Mouse (Mus musculus) left cerebral cortex, postnatal 14 days (tissue): ENCODE data around the gene Gm9821. TPM values are rescaled to one million over a fixed set of nuclear protein-coding genes. Genes with fewer than 3 reads are reported as not detected.

ENCODE experiments used
- DNase-seq, 2 experiments: peaks; one replicate each; pipeline ENCODE4 v3.0.0; 2021 to 2022; ENCODE audit warnings: low spot score in 2 of 2, mixed read lengths in 1 of 2
- intact Hi-C: fragments of 180-260 bp; cut with DNase I; formaldehyde crosslinking; loops from one replicate; pipeline ENCODE4 v1.15.1; 2025
- total RNA-seq, 2 experiments: library from RNA; stranded (reverse); gene quantifications; 2 replicates each; pipeline ENCODE4 v1.2.3; 2021

The Gm9821 gene
- total RNA-seq, 2 experiments from 2014 or later, result not detected

GRCm38 (mm10) chr2:91962864-91963401, 17.4 kb downstream of the Gm9821 start:
- DNase-seq, result no peak
- intact Hi-C loops, result loop anchor here (2.0 kb wide), 1 partner anchor 18 kb away; the partner anchor contains the start of gene Gm9821

DNA sequence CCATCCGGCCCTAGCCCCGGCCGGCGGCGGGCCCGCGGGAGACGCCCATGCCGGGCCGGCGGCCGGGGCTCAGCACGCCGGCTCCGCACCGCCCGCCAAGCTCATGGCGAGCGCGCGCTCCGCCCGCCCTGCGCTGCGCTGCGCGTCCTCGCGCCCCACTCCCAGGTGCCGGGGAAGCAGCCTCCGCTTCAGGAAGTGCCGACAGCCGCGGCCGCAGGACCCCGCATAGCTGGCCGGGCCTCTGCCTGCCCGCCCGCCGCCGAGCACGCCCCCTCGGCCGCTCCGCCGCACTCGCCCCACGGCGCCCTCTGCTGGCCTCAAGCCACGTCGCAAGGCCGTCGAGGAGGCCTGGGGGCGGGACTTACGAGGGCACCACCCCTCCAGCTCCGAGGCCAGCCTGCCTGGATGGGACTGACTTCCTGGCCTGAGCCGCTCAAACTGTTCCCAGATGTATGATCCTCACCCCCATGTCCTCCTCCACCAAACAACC, 18.0 kb downstream of the Gm9821 start:
- DNase-seq, result peak; percentile 94
- intact Hi-C loops, result loop anchor here (2.0 kb wide), 1 partner anchor 19 kb away; the partner anchor contains the start of gene Gm9821

- intact Hi-C loops, result no loop called here
- no peak for DNase-seq
Measured at GRCm38 (mm10) chr2:91964610-91965204, 19.2 kb downstream of the Gm9821 start.

DNA sequence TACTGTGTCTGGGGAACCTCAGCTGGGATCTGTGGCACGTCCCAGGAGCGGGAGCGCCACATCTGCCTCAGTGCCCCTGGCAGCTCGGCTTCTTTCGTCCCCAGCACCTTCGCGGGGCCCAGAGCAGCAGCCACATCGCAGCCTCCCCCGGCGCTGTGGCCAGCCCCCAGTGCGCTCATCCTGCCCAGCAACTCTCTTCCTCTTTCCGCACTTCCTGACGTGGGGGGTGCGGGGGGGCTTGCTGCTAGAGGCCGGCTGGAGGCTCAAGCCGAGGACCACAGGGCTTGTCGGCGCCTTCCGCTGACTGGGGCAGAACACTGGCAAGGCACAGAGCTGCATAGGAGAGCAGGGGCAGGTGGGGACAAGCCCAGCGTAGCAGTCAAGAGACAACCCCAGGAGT, 19.9 kb downstream of the Gm9821 start:
- intact Hi-C loops, result no loop called here
- no peak for DNase-seq

DNA sequence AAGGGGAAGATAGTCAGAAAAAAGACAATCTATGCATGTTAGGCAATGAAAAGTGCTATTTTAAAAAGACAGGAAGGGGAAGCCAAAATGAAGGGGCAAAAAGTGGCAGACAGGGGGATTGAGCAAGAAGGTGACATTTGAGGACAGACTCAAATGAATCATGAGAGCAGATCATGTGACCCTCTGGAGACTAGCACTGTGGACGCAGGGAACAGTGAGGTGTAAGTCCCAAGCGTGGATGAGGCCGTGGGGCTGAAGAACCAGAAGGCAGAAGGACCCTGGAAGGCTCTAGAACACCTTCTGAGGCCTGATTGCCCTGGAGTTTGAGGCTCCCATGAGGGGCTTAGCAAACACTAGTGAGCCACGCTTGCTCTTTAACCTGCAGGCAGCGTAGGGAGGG, 20.9 kb downstream of the Gm9821 start:
- no peak for DNase-seq
- intact Hi-C loops, result no loop called here

DNA sequence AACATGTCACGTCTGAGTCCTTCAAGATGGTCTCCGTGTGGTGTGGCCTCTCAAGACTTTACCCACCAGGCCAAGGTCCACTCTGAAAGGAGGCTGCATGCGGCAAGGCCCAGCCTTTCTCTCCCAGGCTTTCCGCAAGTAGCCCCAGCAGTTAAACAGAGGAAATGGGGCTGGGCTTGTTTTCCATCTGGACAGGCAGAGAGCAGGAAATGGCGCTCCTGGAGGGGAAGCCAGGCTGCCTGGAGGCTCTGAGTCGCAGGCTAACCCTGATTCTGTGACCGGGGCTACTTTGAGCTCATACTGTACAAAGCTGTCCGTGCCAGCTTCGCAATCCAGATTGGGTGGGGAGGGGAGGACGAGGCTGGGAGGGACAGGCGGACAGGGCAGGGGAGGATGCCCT, 22.5 kb downstream of the Gm9821 start:
- DNase-seq, result no peak
- intact Hi-C loops, result no loop called here

DNA sequence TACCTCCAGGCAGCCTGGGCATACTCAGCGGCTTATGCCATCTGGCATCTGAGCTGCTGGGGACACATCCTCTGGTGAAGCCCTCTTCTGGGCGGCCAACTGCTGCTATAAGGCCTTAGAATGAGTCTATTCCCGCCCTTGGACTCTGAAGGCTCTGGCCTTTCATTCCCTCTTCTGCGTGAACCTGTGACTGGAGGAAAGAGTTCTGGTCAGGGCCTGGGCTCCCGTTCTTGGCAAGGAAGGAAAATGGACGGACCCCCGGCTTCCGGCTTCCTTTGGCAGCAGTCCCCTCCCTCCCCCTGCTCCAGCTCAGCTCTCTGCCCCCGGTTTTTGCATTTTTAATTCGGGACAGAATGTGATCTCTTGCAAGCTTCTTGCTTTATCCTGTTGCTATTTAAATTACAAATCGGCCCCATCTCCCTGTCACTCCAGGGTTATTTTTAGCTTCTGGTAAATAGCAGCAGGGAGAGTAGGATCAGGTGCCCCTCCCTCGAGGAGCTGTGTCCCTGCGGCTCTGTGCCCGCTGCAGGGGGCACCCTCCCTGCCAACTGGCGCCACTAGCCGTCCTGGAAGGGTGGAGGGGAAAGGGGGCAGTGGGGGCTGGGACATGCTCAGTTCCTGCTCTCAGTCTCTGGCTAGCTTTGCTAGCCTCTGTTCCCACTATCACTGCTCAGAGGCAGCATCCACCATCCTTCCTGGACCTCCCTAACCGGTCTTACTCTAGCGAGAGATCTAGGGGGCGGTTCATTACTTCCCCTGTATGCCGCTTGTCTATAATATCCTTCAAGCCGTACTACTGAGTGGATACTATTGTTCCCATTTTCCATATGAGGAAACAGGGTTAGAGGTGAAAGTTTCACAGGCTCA, 26.0 kb downstream of the Gm9821 start:
- DNase-seq, result peak; percentile 73 to 89
- intact Hi-C loops, result loop anchor here (5.0 kb wide), 1 partner anchor 39 kb away; the partner anchor contains the start of gene Mdk

DNA sequence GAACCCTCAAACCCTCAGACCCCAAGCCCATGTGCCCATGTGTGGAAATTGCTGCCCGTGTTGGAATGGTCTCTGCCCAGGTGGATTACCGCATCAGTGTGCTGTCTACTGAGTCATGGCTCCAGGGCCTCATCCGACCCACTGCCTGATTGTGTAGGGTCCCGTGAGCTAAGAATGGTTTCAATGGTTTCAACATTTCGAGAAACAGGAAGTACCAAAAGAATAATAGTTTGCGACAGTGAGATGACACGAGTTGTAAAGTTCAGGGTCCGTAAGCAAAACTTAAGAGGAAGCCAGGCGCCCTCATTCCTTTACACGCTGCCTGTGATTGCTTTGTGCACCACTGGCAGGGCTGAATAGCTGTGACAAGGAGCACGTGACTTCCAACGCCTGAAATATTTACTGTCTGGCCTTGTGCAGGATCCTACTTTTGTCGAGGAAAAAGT, 26.6 kb downstream of the Gm9821 start:
- no peak for DNase-seq
- intact Hi-C loops, result loop anchor here (5.0 kb wide), 1 partner anchor 40 kb away; the partner anchor contains the start of gene Mdk

DNA sequence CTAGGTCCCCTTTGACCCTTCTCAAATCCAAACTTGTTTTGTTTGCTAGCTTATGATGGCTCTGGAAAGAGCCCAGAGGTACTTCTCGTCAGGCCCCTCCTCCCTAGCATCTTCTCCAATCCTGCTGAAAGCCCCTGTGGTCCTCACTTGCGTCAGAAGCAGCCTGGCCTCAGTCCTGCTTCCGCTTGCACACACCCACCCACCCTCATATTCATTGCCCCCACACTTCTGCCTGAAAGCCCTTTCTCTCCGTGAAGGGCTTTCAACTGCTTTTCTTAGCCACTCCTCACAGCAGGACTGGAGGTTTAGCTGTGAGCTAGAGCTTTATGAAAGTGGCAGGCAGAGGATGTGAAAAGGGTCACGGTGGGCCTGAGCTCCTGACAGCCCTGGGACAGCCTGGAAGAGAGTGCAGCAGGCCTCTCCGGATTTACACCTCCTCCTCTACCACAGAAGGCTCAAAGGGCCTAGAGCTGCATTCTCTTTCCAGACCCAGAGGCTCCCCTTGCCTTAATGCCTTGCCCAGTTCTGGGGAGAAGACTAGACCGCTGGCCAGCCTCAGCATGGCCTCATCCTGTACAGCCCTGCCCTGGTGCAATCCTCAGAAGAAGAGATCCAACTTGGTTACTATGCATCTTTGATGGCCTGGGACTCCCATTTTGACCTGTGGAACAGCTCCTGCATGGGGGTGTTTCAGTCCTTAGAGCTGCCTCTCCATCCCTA, 28.1 kb downstream of the Gm9821 start:
- no peak for DNase-seq
- intact Hi-C loops, result loop anchor here (5.0 kb wide), 1 partner anchor 41 kb away; the partner anchor contains the start of gene Mdk

DNA sequence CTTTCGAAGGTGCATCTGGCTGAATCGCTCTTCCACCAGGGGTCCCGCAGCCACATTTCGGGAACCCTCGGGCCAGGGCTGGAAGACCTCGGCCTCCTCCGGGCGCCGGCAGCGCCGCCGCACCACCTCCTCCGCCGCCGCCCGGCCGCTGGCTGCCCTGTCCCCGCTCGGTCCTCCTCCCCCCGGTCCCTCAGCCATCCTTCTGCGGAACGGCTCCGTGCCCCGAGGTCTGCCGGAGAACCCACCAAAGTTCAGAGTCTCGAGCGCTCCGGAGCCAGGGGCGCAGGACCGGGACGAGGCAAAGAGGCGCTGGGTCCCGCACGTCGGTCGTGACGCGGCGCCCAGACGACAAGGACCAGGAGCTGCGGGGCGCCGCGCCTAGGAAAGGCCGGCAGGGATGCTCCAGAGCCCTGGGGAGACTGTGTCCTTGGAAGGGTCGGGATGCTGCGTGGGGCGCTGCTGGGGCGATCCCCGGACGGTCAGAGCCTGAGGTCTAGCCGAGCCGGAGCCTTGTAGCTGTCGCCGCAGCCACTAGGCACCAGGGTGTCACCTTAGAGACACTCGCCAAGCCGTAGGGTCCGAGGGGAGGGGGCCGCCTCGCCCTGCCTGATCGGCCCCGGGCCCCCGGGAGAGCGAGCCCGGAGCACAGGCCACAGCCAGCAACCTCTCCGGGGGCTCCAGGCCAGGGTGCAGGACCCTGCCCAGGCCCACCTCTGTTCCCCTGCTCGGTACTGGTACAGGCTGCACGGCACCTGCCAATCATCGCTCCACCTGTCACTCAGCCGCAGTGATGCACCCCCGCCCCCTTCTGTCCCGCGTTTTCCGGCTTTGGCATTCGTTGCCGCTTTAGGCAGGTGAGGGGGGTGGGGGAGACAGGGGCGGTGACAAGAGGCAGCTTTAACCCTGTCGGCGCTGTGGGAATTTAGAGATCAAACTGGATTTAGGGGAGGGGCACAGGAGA, 30.4 kb downstream of the Gm9821 start, which contains the start of gene Dgkz:
Gene Dgkz (minus strand): TSS at position 284 of the 961 bp plus-strand sequence.
- no peak for DNase-seq
- intact Hi-C loops, result no loop called here

GRCm38 (mm10) chr2:91977960-91978359, 32.5 kb downstream of the Gm9821 start:
- DNase-seq, result no peak
- intact Hi-C loops, result no loop called here

DNA sequence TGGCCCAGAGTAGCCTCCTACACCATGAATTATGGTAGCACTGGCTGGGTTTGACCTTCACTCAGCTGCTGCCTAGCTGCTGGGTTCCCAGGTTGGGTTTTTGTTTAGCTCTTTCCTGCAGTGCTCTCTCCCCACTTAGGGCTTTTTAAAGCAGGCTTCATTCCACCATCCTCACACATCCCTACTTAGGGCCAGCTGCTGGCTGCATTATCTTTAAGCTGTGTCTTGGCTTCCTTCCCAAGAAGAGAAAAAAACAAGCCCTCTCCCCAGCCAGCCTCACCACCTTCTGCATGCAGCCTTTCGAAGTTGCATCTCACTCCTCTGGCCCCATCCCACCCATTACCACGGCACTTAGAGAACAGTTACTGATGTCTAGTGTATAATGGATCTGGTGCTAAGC, 33.0 kb downstream of the Gm9821 start:
- intact Hi-C loops, result no loop called here
- no peak for DNase-seq

DNA sequence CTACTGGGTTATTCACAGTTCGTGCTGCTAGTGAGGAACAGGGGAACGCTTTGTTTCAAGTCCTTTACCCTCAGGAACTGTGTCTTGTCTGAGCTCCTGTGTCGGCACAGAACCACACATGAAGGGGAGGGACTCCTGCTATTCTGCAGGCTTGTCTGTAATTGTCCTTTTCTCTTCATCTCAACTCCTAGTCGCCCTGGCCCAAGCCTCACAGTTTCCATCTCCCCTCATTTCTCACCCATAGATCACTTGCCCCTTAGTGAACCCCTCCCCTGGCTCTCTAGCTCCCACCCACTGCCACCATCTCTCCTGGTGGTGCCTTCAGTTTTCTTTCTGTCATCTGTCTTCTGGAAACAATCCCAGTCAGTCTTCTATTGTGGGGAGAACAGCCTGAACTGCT, 34.7 kb downstream of the Gm9821 start:
- DNase-seq, result no peak
- intact Hi-C loops, result loop anchor here (10.0 kb wide), 2 partner anchors 205 to 395 kb away; partner anchors contain the start of genes Large2 and Pex16

DNA sequence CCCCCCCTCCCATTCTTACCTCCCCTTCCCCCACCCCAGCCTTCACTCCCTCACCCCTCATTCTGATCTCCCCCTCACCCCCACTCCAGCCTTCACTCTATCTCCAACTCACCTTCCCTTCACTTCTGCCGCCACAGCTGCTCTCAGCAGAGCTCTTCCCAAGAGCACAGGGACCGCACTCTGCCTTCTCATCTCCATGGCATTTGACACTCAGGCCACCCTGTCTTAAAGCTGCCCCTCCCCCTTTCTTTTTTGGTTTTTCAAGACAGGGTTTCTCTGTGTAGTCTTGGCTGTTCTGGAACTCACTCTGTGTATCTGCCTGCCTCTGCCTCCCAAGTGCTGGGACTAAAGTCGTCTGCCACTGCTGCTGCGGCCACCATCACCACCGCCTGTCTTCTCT, 35.3 kb downstream of the Gm9821 start:
- intact Hi-C loops, result loop anchor here (10.0 kb wide), 2 partner anchors 204 to 394 kb away; partner anchors contain the start of genes Large2 and Pex16
- no peak for DNase-seq

GRCm38 (mm10) chr2:91984439-91984838, 38.9 kb downstream of the Gm9821 start:
- intact Hi-C loops, result loop anchor here (10.0 kb wide), 2 partner anchors 200 to 390 kb away; partner anchors contain the start of genes Large2 and Pex16
- no peak for DNase-seq

- no peak for DNase-seq
- intact Hi-C loops, result loop anchor here (10.0 kb wide), 2 partner anchors 200 to 390 kb away; partner anchors contain the start of genes Large2 and Pex16
Measured at GRCm38 (mm10) chr2:91984906-91985525, 39.5 kb downstream of the Gm9821 start.

GRCm38 (mm10) chr2:91986071-91986470, 40.6 kb downstream of the Gm9821 start:
- DNase-seq, result peak in 1 of 2 experiments; percentile 49
- intact Hi-C loops, result loop anchor here (2.0 to 10.0 kb wide), 3 partner anchors 41 to 389 kb away; partner anchors contain the start of genes Gm9821, Large2 and Pex16
